Mouse (Mus musculus): ENCODE measurements at regions not wholly inside any gene's neighbourhood (a gene's known extent, or its start where the extent isn't known, plus 50 kb on each side); places are given as distances from the start of the nearest gene placed in this dataset.

- 77% methylated on average over 4 of the region's 4 CpGs for WGBS
- no peaks in the 10 kb centered on the region for H3K36me3 ChIP-seq
- ATAC-seq (ENCODE audit: insufficient read depth, low FRiP score, low read depth), result no peak
Measured at GRCm38 (mm10) chr5:85571967-85572366, 493.4 kb downstream of the Cenpc1 start.

GRCm38 (mm10) chr5:85571381-85571780, 494.0 kb downstream of the Cenpc1 start:
- H3K27ac ChIP-seq, result no peak overlapping the region
- WGBS, result 69% methylated on average over 3 of the region's 3 CpGs
- no peak overlapping the region for H3K4me2 ChIP-seq
- no peak overlapping the region for H3K4me3 ChIP-seq (replicated peaks)
- no peaks in the 10 kb centered on the region for H3K4me1 ChIP-seq
- no peak overlapping the region for H3K9ac ChIP-seq
- no peaks in the 10 kb centered on the region for H3K27me3 ChIP-seq (replicated peaks)
- H3K9me3 ChIP-seq, result no peaks in the 10 kb centered on the region
- no peak for ATAC-seq (ENCODE audit: insufficient read depth, low FRiP score, low read depth)
- no peaks in the 10 kb centered on the region for H3K36me3 ChIP-seq

More at GRCm38 (mm10) chr5:85571967-85572366, 493.4 kb downstream of the Cenpc1 start:
- Histone ChIP-seq H3K27ac (no peak overlapping the region), H3K4me1 (no peaks in the 10 kb centered on the region), H3K4me2 (no peak overlapping the region), H3K4me3 (replicated peaks) (no peak overlapping the region), H3K27me3 (replicated peaks) (no peaks in the 10 kb centered on the region), H3K9ac (no peak overlapping the region), H3K9me3 (no peaks in the 10 kb centered on the region)

GRCm38 (mm10) chr5:85536329-85536728, 529.1 kb downstream of the Cenpc1 start:
- ATAC-seq (ENCODE audit: insufficient read depth, low FRiP score, low read depth), result no peak
- Histone ChIP-seq H3K4me2 (no peak overlapping the region), H3K4me3 (replicated peaks) (no peak overlapping the region), H3K4me1 (no peaks in the 10 kb centered on the region), H3K36me3 (no peaks in the 10 kb centered on the region), H3K9me3 (no peaks in the 10 kb centered on the region), H3K9ac (no peak overlapping the region), H3K27ac (no peak overlapping the region), H3K27me3 (replicated peaks) (no peaks in the 10 kb centered on the region)
- 67% methylated on average over 1 of the region's 1 CpGs for WGBS

- Histone ChIP-seq H3K4me1 (no peaks in the 10 kb centered on the region), H3K9me3 (no peaks in the 10 kb centered on the region), H3K27ac (no peak overlapping the region), H3K9ac (no peak overlapping the region), H3K4me3 (replicated peaks) (no peak overlapping the region), H3K27me3 (replicated peaks) (no peaks in the 10 kb centered on the region), H3K4me2 (no peak overlapping the region), H3K36me3 (no peaks in the 10 kb centered on the region)
- ATAC-seq (ENCODE audit: insufficient read depth, low FRiP score, low read depth), result no peak
- 75% methylated on average over 10 of the region's 10 CpGs for WGBS
Measured at GRCm38 (mm10) chr5:85525385-85526194, 539.8 kb downstream of the Cenpc1 start.

- no peak for ATAC-seq (ENCODE audit: insufficient read depth, low FRiP score, low read depth)
- 63% methylated on average over 1 of the region's 1 CpGs for WGBS
- no peaks in the 10 kb centered on the region for H3K27me3 ChIP-seq (replicated peaks)
- H3K4me3 ChIP-seq (replicated peaks), result no peak overlapping the region
- no peak overlapping the region for H3K4me2 ChIP-seq
- H3K4me1 ChIP-seq, result no peaks in the 10 kb centered on the region
- H3K27ac ChIP-seq, result no peak overlapping the region
- H3K36me3 ChIP-seq, result no peaks in the 10 kb centered on the region
- H3K9me3 ChIP-seq, result no peaks in the 10 kb centered on the region
- H3K9ac ChIP-seq, result no peak overlapping the region
Measured at GRCm38 (mm10) chr5:85505244-85505643, 560.1 kb downstream of the Cenpc1 start.

GRCm38 (mm10) chr5:85497261-85497660, 568.1 kb downstream of the Cenpc1 start:
- H3K4me3 ChIP-seq (replicated peaks), result no peak overlapping the region
- H3K27me3 ChIP-seq (replicated peaks), result no peaks in the 10 kb centered on the region
- H3K4me2 ChIP-seq, result no peak overlapping the region
- WGBS, result 70% methylated on average over 2 of the region's 2 CpGs
- no peaks in the 10 kb centered on the region for H3K4me1 ChIP-seq
- no peak overlapping the region for H3K9ac ChIP-seq
- H3K27ac ChIP-seq, result no peak overlapping the region
- ATAC-seq (ENCODE audit: insufficient read depth, low FRiP score, low read depth), result no peak
- H3K36me3 ChIP-seq, result no peaks in the 10 kb centered on the region
- H3K9me3 ChIP-seq, result no peaks in the 10 kb centered on the region

- 78% methylated on average over 2 of the region's 2 CpGs for WGBS
- ATAC-seq (ENCODE audit: insufficient read depth, low FRiP score, low read depth), result no peak
- no peak overlapping the region for H3K4me3 ChIP-seq (replicated peaks)
- H3K4me2 ChIP-seq, result no peak overlapping the region
- H3K36me3 ChIP-seq, result no peaks in the 10 kb centered on the region
- H3K9ac ChIP-seq, result no peak overlapping the region
- no peaks in the 10 kb centered on the region for H3K4me1 ChIP-seq
- H3K27ac ChIP-seq, result no peak overlapping the region
- no peaks in the 10 kb centered on the region for H3K9me3 ChIP-seq
- no peaks in the 10 kb centered on the region for H3K27me3 ChIP-seq (replicated peaks)
Measured at GRCm38 (mm10) chr5:85485733-85486322, 579.6 kb downstream of the Cenpc1 start.

GRCm38 (mm10) chr5:85485157-85485556, 580.2 kb downstream of the Cenpc1 start:
- no peak for ATAC-seq (ENCODE audit: insufficient read depth, low FRiP score, low read depth)
- H3K27ac ChIP-seq, result no peak overlapping the region
- no peaks in the 10 kb centered on the region for H3K4me1 ChIP-seq
- H3K27me3 ChIP-seq (replicated peaks), result no peaks in the 10 kb centered on the region
- H3K9ac ChIP-seq, result no peak overlapping the region
- no peaks in the 10 kb centered on the region for H3K9me3 ChIP-seq
- no peak overlapping the region for H3K4me3 ChIP-seq (replicated peaks)
- H3K4me2 ChIP-seq, result no peak overlapping the region
- no peaks in the 10 kb centered on the region for H3K36me3 ChIP-seq

GRCm38 (mm10) chr5:85467811-85468210, 597.6 kb downstream of the Cenpc1 start:
- Histone ChIP-seq H3K27ac (no peak overlapping the region), H3K4me1 (no peaks in the 10 kb centered on the region), H3K4me2 (no peak overlapping the region), H3K27me3 (replicated peaks) (no peaks in the 10 kb centered on the region), H3K4me3 (replicated peaks) (no peak overlapping the region), H3K9ac (no peak overlapping the region), H3K36me3 (no peaks in the 10 kb centered on the region), H3K9me3 (no peaks in the 10 kb centered on the region)
- no peak for ATAC-seq (ENCODE audit: insufficient read depth, low FRiP score, low read depth)

GRCm38 (mm10) chr5:85467151-85467550, 598.2 kb downstream of the Cenpc1 start:
- Histone ChIP-seq H3K27me3 (replicated peaks) (no peaks in the 10 kb centered on the region), H3K4me1 (no peaks in the 10 kb centered on the region), H3K36me3 (no peaks in the 10 kb centered on the region), H3K9me3 (no peaks in the 10 kb centered on the region), H3K4me2 (no peak overlapping the region), H3K9ac (no peak overlapping the region), H3K27ac (no peak overlapping the region), H3K4me3 (replicated peaks) (no peak overlapping the region)
- WGBS, result 93% methylated on average over 3 of the region's 3 CpGs
- no peak for ATAC-seq (ENCODE audit: insufficient read depth, low FRiP score, low read depth)

Data from stomach, embryonic 15.5 days (tissue).